Mouse (Mus musculus) gastrocnemius, adult 8-10 months (tissue): Measurements from ENCODE around the gene Picalm. TPM values are rescaled to one million over a fixed set of nuclear protein-coding genes. Genes with fewer than 3 reads are reported as not detected.
"Not testable (repeated sequence)": the region's sequence is repeated elsewhere in the genome, so short reads cannot be mapped to it uniquely, and the experiment has no call there.

Source experiments
- DNase-seq, 2 experiments: peaks; one replicate each; pipeline ENCODE4 v3.0.0; 2022; ENCODE audit warnings: low spot score in 2 of 2
- total RNA-seq, 4 experiments: library from RNA; stranded (reverse); gene quantifications; 2 replicates each; pipeline ENCODE4 v1.2.4; 2022

Picalm gene
- total RNA-seq, 4 experiments from 2014 or later = 64.1 to 79.4 (median 77.9) TPM

DNA sequence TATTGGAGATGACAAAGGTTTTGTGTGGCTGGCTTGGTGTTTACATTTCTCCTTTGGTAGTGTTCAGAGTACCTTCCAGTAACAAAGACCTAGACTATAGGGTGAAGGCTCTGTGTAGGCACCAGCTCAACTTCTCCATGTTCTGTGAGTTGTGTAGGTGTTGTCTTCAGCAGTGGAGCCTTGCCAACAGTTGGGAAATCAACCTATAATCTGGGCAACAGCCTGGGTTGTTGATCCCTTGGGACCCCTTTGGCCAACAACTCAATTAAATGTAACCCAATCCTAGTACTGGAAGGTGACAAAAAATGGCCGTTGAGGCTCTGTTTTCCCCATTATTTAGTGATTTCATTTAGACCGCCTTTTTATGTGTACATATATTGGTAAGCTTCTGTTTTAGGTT lies 80.1 kb downstream of the Picalm start:
- DNase-seq = no peak

DNA sequence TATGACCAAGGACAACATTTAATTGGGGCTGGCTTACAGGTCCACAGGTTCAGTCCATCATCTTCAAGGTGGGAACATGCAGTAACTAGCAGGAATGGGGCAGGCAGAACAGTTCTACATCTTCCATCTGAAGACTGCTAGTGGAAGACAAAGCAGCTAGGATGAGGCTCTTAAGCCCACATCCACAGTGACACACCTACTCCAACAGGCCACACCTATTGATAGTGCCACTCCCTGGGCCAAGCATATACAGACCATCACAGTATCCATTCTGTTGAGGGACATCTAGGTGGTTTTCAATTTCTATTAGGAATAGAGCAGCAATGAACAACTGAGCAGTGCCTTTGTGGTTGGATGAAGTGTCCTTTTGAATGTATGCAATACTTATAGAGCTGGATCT lies 80.9 kb downstream of the Picalm start:
- DNase-seq = no peak

GRCm38 (mm10) chr7:90216511-90216910 lies 86.5 kb downstream of the Picalm start:
- no peak for DNase-seq

GRCm38 (mm10) chr7:90218122-90218521 lies 88.1 kb downstream of the Picalm start:
- DNase-seq = no peak

GRCm38 (mm10) chr7:90221487-90221886 lies 91.5 kb downstream of the Picalm start:
- DNase-seq = no peak

- no peak for DNase-seq
Observed at GRCm38 (mm10) chr7:90228075-90228474, 98.1 kb downstream of the Picalm start.

DNA sequence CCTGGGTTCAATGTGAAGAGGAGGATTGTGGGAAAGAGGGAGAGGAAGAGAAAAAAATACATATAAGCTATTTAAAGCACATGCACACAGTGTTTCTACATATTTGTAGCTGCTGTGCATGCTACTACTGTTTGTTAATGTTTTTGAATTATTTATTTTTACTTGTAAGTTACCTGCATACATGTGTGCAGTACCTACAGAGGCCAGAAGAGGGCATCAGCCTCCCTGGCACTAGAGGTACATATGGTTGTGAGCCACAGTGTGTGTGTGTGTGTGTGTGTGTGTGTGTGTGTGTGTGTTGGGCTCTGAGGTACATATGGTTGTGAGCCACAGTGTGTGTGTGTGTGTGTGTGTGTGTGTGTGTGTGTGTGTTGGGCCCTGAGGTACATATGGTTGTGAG lies 98.9 kb downstream of the Picalm start:
- not testable (repeated sequence) for DNase-seq

GRCm38 (mm10) chr7:90231431-90231830 lies 101.4 kb downstream of the Picalm start:
- no peak for DNase-seq

GRCm38 (mm10) chr7:90233921-90234320 lies 103.9 kb downstream of the Picalm start:
- peak; percentile 6 to 18 for DNase-seq

DNA sequence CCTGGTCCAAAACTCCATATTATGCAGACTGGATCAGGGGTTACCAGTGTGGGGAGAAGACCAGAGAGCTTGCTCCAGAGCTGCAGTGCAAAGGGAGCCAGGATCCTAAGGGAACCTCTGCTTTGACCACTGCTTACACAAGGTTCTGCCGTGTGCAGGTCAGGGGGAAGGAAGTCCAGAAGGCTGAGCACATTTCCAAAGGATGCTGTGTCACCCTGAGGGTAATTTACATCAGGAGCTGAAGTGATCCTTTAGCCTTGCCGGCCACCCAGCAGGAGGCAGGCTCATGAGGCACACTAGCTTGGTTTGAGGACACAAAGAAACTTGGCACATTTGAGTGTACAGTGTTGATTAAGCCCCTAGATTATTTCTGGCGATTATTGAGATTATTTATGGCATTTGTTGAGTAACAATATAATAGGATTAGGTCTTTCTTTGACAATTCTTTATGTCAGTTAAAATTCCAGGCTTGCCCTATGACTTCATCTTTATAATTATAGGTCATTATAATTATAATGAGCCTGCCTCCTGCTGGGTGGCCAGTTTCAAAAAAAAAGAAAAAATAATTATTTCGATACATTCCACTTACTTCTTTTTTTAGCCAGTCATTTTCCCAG lies 106.4 kb downstream of the Picalm start:
- no peak for DNase-seq

GRCm38 (mm10) chr7:90243151-90243550 lies 113.1 kb downstream of the Picalm start:
- no peak for DNase-seq

DNA sequence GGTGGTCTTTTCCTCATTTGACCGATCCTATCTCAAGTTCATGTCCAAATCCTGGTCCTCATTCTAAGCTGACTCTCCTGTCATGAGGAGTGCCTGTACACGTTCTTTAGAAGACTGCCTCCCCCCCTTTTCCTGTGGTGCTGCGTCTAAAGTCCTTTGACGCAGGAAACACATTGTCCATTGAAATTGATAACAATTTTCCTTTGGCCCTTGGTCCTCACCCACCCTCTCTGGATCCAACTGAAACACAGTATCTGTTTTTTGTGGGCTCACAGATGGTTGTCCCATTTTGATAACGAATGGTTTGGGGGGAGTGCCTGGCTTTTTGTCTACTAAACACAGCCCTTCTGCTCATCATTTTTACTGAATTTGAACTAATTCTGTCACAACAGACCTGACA lies 113.6 kb downstream of the Picalm start:
- DNase-seq = no peak

DNA sequence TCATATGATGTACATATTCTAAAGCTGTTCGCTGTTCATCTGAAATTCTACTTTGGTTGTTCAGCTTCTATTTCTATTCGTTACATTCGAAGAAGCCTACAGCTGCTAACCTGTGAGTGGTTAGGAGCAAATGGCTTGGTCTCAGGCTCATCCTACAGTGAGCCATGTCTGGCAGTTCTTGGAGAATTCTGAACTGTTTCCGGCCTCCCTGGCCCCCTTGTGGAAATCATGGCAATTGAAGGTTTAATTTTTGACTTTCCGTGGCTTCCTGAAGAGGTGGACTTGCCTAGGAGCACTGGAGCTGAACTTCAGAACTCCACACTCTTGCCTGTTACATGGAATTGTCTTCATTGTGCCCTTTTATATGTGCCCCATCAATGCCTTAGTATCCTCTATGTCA lies 122.9 kb downstream of the Picalm start:
- DNase-seq = no peak

DNA sequence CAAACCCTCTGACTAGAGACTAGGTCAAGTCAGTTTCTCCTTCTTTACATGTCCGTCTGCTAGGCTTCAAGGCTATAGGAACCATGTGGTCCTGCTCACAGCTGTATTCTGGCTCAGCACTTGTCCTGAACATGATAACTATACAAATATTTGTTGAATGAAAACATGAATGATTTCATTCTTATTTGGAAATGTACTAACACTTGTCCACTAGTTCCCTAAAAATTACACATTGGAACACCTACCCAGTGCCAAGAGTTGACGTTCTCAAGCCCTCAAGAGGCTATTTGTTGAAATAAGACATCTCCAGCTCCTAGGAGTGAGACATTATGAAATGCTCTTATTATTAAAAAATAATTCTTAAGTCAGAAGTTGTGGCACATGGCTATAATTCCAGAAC lies 128.7 kb downstream of the Picalm start:
- no peak for DNase-seq

- DNase-seq = no peak
Observed at GRCm38 (mm10) chr7:90259899-90260298, 129.9 kb downstream of the Picalm start.

DNA sequence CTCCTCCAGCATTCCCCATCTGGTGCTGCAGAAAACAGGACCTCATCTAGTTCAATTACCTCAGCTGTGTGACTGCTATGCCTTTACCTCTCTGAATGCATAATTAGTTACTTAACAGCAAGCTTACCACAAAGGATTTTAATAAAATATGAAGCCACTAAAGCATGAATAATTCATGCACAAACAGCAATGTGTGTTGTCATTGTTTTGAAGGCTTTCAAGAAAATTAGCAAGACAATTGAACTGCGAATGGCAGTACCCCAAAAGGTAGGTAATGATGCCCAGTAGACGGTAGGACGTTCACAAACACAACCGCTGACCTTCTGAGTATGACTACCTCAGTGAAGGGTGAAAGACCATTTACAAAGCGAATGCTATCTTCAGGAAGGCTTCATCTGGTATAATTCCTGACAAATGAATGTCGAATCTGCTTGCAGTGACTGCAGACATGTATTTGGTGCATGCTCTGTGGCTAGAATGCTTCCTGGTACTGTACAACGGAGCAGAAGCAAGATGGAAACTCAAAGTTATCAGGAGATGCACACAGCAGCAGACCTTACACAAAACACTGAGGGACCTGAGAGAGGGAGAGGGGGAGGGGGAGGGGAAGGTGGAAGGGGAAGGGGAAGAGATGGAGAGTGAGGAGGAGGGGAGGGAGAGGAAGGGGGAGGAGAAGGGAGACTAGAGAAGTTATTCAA lies 132.0 kb downstream of the Picalm start:
- no peak for DNase-seq

Other genes with a start within 250 kb of the Picalm start
- gene Ccdc81, start 226.6 kb upstream of the Picalm start, total RNA-seq = not detected
- gene Hikeshi, start 189.0 kb upstream of the Picalm start, total RNA-seq = 100 to 1,000 TPM; 127 to 172 (median 151) TPM
- 10 to 100 TPM; 18.6 to 34.8 (median 26.6) TPM for gene Eed, start 149.2 kb upstream of the Picalm start, total RNA-seq
- not detected for gene Ccdc83, start 135.6 kb downstream of the Picalm start, total RNA-seq
- gene Sytl2, start 172.0 kb downstream of the Picalm start, total RNA-seq = 1 to 10 TPM; 2.1 to 3.8 (median 3.1) TPM